Mouse (Mus musculus) forebrain, embryonic 13.5 days (tissue): ENCODE measurements around the gene Dffa. TPM values are rescaled to one million over a fixed set of nuclear protein-coding genes. Genes with fewer than 3 reads are reported as not detected.
"Not testable (repeated sequence)": the region's sequence is repeated elsewhere in the genome, so short reads cannot be mapped to it uniquely, and the experiment has no call there.

Experiments
- ATAC-seq: fragments of 200-750 bp; cut with Nextera tagmentation; 2 replicates; pipeline ENCODE4 v1.8.0; 2017
- H3K27ac ChIP-seq: fragments of 300-500 bp; sonication (generic); 2 replicates; pipeline ENCODE4 v1.5.1; 2015; ENCODE audit warnings: inconsistent platforms, mild to moderate bottlenecking, moderate library complexity
- H3K27me3 ChIP-seq: fragments of 300-500 bp; sonication (generic); 2 replicates; pipeline ENCODE4 v1.6.1; 2015; ENCODE audit warnings: mild to moderate bottlenecking, inconsistent platforms
- H3K36me3 ChIP-seq: fragments of 300-500 bp; sonication (generic); 2 replicates; pipeline ENCODE4 v1.6.1; 2015; ENCODE audit warnings: mild to moderate bottlenecking, inconsistent platforms; ENCODE audit not compliant: poor library complexity, severe bottlenecking
- H3K4me1 ChIP-seq: fragments of 300-500 bp; sonication (generic); 2 replicates; pipeline ENCODE4 v1.6.1; 2015; ENCODE audit warnings: inconsistent platforms
- H3K4me2 ChIP-seq: fragments of 300-500 bp; sonication (generic); 2 replicates; pipeline ENCODE4 v1.6.1; 2015; ENCODE audit warnings: inconsistent platforms, mild to moderate bottlenecking, moderate library complexity
- H3K4me3 ChIP-seq: fragments of 300-500 bp; sonication (generic); 2 replicates; pipeline ENCODE4 v1.5.1; 2015; ENCODE audit warnings: mild to moderate bottlenecking, inconsistent platforms
- H3K9ac ChIP-seq: fragments of 300-500 bp; sonication (generic); 2 replicates; pipeline ENCODE4 v1.6.1; 2015; ENCODE audit warnings: mild to moderate bottlenecking, inconsistent platforms
- H3K9me3 ChIP-seq: fragments of 300-500 bp; sonication (generic); replicated peaks from 2 replicates; pipeline ENCODE4 v1.6.1; 2016; ENCODE audit warnings: inconsistent platforms
- WGBS: fragments of 180-500 bp; shearing (Covaris S2); methylation state at CpG from one replicate; pipeline ENCODE4 v1.1.7; 2015; 5-methylcytosine and 5-hydroxymethylcytosine counted together
- polyA plus RNA-seq: library from polyadenylated mRNA; unstranded; fragments of >200 nt; fragmentation: Nextera tagmentation; extraction: Ambion mirVana; gene quantifications from 2 replicates; pipeline ENCODE4 v1.2.1, GENCODE M21; 2015

Gene Dffa
- polyA plus RNA-seq, 1 experiment from 2014 or later: 24.4 TPM

- Histone ChIP-seq H3K27ac (no peak overlapping the region), H3K4me1 (no peaks in the 10 kb centered on the region), H3K9me3 (no peaks in the 10 kb centered on the region; the same call in 1 of the 2 replicates), H3K4me3 (no peak overlapping the region), H3K27me3 (no peaks in the 10 kb centered on the region), H3K4me2 (no peak overlapping the region), H3K36me3 (peaks cover 99% of the 10 kb centered on the region), H3K9ac (no peak overlapping the region)
- WGBS: 98% methylated on average over 7 of the region's 7 CpGs
- ATAC-seq: no peak
Measured at GRCm38 (mm10) chr4:149154859-149155258, 50.9 kb downstream of the Dffa start.

DNA sequence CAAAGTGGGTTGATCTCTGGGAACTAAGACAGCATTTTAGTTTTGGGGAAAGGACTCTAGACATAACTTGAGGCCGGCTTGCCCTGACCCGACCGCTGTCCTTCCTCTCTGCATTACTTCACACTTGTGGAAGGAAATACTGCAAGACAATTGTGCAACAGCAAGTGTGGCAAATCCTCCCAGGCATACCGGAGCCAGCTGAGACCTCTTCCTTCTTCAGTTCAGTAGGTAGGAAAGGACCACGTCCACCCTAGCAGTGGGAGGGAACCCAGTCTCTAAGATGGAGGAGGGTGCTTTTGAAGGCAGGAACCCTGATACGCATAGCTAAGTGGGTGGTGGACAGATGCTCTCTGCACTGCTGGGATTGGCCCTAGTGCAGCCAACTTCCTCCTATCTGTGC lies 51.8 kb downstream of the Dffa start:
- H3K27ac ChIP-seq: no peak overlapping the region
- H3K4me2 ChIP-seq: no peak overlapping the region
- no peaks in the 10 kb centered on the region; the same call in 1 of the 2 replicates for H3K9me3 ChIP-seq
- WGBS: 93% methylated on average over 6 of the region's 6 CpGs
- no peak for ATAC-seq
- no peaks in the 10 kb centered on the region for H3K27me3 ChIP-seq
- H3K36me3 ChIP-seq: peaks cover 99% of the 10 kb centered on the region
- H3K9ac ChIP-seq: no peak overlapping the region
- no peaks in the 10 kb centered on the region for H3K4me1 ChIP-seq
- no peak overlapping the region for H3K4me3 ChIP-seq

DNA sequence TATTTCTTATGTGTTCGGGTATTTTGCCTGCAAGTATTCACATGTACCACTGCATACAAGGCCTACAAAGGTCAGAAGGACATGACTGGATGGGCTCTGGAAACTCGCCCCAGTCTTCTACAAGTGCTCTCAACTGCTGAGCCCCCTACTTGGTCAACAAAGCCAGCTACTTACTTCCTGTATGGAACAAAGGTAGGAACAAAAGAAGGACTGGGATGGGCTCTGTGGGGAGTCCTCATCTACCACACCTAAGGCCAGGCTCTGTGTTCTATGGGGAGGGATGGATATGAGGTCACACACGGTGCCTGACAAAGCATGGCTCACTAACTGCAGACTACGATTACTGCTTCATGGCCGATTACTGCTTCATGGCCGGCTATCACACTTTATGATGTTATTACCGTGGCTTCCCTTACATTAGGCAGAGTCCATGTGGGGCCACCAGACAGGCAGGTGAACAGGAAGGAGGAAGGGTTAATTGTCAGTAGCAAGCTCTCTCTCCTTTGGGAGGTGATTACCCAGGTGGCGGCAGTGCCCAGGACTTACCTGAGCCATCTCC lies 53.5 kb downstream of the Dffa start:
- Histone ChIP-seq H3K4me2 (no peak overlapping the region), H3K9ac (no peak overlapping the region), H3K27ac (no peak overlapping the region), H3K4me1 (no peaks in the 10 kb centered on the region), H3K4me3 (no peak overlapping the region), H3K36me3 (peaks cover 100% of the 10 kb centered on the region), H3K27me3 (no peaks in the 10 kb centered on the region), H3K9me3 (no peaks in the 10 kb centered on the region; the same call in 1 of the 2 replicates)
- ATAC-seq: no peak
- WGBS: 89% methylated on average over 8 of the region's 8 CpGs

GRCm38 (mm10) chr4:149159203-149159602 lies 55.3 kb downstream of the Dffa start:
- no peak for ATAC-seq
- H3K36me3 ChIP-seq: peaks cover 90% of the 10 kb centered on the region
- 0 out of 2 replicates have a peak, but pooled peaks cover 3% of the 10 kb centered on the region for H3K4me1 ChIP-seq
- H3K4me2 ChIP-seq: no peak overlapping the region
- H3K27ac ChIP-seq: no peak overlapping the region
- no peak overlapping the region for H3K9ac ChIP-seq
- no peaks in the 10 kb centered on the region; the same call in 1 of the 2 replicates for H3K9me3 ChIP-seq
- WGBS: 93% methylated on average over 2 of the region's 2 CpGs
- no peaks in the 10 kb centered on the region for H3K27me3 ChIP-seq
- H3K4me3 ChIP-seq: no peak overlapping the region

GRCm38 (mm10) chr4:149159891-149160290 lies 55.9 kb downstream of the Dffa start:
- 91% methylated on average over 13 of the region's 13 CpGs for WGBS
- Histone ChIP-seq H3K4me2 (no peak overlapping the region), H3K4me1 (0 out of 2 replicates have a peak, but pooled peaks cover 3% of the 10 kb centered on the region), H3K36me3 (peaks cover 90% of the 10 kb centered on the region), H3K27me3 (no peaks in the 10 kb centered on the region), H3K4me3 (no peak overlapping the region), H3K9me3 (no peaks in the 10 kb centered on the region; the same call in 1 of the 2 replicates), H3K9ac (no peak overlapping the region), H3K27ac (no peak overlapping the region)
- ATAC-seq: no peak

- no peaks in the 10 kb centered on the region for H3K9me3 ChIP-seq
- no peak overlapping the region for H3K9ac ChIP-seq
- ATAC-seq: no peak
- no peaks in the 10 kb centered on the region for H3K27me3 ChIP-seq
- no peak overlapping the region for H3K4me2 ChIP-seq
- peaks cover 15% of the 10 kb centered on the region for H3K4me1 ChIP-seq
- no peak overlapping the region for H3K4me3 ChIP-seq
- H3K27ac ChIP-seq: no peak overlapping the region
- H3K36me3 ChIP-seq: peaks cover 78% of the 10 kb centered on the region
- 96% methylated on average over 6 of the region's 6 CpGs for WGBS
Measured at GRCm38 (mm10) chr4:149161166-149161565, 57.2 kb downstream of the Dffa start.

DNA sequence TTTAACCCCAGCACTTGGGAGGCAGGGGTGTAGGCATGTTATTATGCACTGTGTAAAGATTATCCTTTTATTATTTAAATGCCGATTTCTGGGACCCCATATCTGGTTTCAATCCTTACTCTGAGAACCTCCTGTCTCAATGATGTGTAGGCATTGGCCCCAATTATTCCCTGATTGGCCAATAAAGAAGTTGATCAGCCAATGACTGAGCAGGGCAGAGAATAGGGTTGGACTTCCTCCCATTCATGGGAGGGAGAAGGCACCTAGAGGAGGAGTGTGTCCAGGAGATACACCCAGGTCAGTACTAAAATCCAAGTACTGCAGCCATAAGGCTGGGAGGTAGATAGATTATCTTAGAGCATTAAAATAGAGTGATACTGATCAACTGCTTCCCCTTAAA lies 59.2 kb downstream of the Dffa start:
- ATAC-seq: no peak
- no peak overlapping the region for H3K4me2 ChIP-seq
- no peak overlapping the region for H3K9ac ChIP-seq
- 47% methylated on average over 1 of the region's 1 CpGs for WGBS
- peaks cover 57% of the 10 kb centered on the region for H3K36me3 ChIP-seq
- H3K4me1 ChIP-seq: peaks cover 19% of the 10 kb centered on the region
- no peaks in the 10 kb centered on the region for H3K27me3 ChIP-seq
- no peaks in the 10 kb centered on the region for H3K9me3 ChIP-seq
- H3K4me3 ChIP-seq: no peak overlapping the region
- no peak overlapping the region for H3K27ac ChIP-seq

- Histone ChIP-seq H3K4me1 (peaks cover 19% of the 10 kb centered on the region), H3K9ac (no peak overlapping the region), H3K27me3 (no peaks in the 10 kb centered on the region), H3K36me3 (peaks cover 48% of the 10 kb centered on the region), H3K27ac (no peak overlapping the region), H3K4me3 (no peak overlapping the region), H3K9me3 (no peaks in the 10 kb centered on the region), H3K4me2 (no peak overlapping the region)
- ATAC-seq: no peak
- 65% methylated on average over 5 of the region's 5 CpGs for WGBS
Measured at GRCm38 (mm10) chr4:149164150-149164549, 60.2 kb downstream of the Dffa start.

- H3K4me1 ChIP-seq: peaks cover 19% of the 10 kb centered on the region
- peak within 1 kb of the TSS; percentile 70 for H3K4me2 ChIP-seq
- peaks cover 25% of the 10 kb centered on the region for H3K36me3 ChIP-seq
- no peaks in the 10 kb centered on the region for H3K9me3 ChIP-seq
- H3K9ac ChIP-seq: peak within 1 kb of the TSS; percentile 82
- under 1% methylated on average over 58 of the region's 59 CpGs for WGBS
- H3K27me3 ChIP-seq: no peaks in the 10 kb centered on the region
- peak within 1 kb of the TSS; percentile 51 for H3K27ac ChIP-seq
- peak within 1 kb of the TSS; percentile 77 for H3K4me3 ChIP-seq
- peak; percentile 100 for ATAC-seq
Measured at GRCm38 (mm10) chr4:149166215-149166946, 62.4 kb downstream of the Dffa start, which contains the start of gene Pgd. Pgd (minus strand) TSS chr4:149166771.

DNA sequence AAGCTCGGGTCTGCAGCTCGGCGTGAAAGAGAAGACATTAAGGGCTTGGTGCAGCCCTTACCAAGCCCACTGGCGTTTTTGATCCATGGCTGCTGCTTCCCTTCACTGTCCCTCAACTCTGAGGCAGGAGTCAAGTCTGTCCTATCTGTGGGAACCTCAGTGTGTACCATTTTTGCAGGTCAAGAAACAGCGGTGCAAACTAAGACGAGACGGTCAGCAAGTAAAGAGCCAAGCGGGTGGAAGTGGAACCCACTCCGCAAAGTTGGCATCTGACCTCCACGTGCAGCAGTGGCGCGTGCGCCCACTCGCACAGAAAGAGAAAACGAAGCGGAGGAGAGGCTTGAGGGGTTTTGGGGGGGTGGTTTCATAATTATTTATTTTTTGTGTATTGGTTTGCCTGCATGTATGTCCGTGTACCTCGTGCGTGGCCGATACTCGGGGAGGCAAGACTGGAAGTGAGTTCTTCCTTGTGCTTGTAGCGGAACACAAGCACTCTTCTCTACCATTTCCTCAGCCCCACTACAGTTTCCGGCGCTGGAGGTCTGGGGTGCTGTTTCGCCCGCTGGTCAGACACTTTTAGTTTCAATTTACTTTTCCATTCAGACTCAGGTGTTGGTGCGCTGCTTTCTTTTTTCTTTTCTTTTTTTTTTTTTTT lies 63.1 kb downstream of the Dffa start:
- peak overlapping the region; percentile 77 for H3K4me3 ChIP-seq
- peaks cover 19% of the 10 kb centered on the region for H3K4me1 ChIP-seq
- H3K27ac ChIP-seq: peak overlapping the region; percentile 51
- WGBS: 2% methylated on average over 27 of the region's 27 CpGs
- peaks cover 18% of the 10 kb centered on the region; the same call in 1 of the 2 replicates for H3K36me3 ChIP-seq
- no peaks in the 10 kb centered on the region for H3K9me3 ChIP-seq
- peak overlapping the region; percentile 65 for H3K9ac ChIP-seq
- H3K27me3 ChIP-seq: no peaks in the 10 kb centered on the region
- H3K4me2 ChIP-seq: peak overlapping the region; percentile 70
- no peak; the same call in 1 of the 2 replicates for ATAC-seq

- peak overlapping the region; percentile 70; the same call in 1 of the 2 replicates for H3K4me2 ChIP-seq
- 80% methylated on average over 2 of the region's 2 CpGs for WGBS
- H3K9ac ChIP-seq: no peak overlapping the region
- H3K9me3 ChIP-seq: no peaks in the 10 kb centered on the region
- peaks cover 19% of the 10 kb centered on the region for H3K4me1 ChIP-seq
- H3K36me3 ChIP-seq: peaks cover 9% of the 10 kb centered on the region; the same call in 1 of the 2 replicates
- ATAC-seq: no peak
- no peak overlapping the region for H3K27ac ChIP-seq
- no peak overlapping the region for H3K4me3 ChIP-seq
- no peaks in the 10 kb centered on the region for H3K27me3 ChIP-seq
Measured at GRCm38 (mm10) chr4:149168016-149168415, 64.1 kb downstream of the Dffa start.

DNA sequence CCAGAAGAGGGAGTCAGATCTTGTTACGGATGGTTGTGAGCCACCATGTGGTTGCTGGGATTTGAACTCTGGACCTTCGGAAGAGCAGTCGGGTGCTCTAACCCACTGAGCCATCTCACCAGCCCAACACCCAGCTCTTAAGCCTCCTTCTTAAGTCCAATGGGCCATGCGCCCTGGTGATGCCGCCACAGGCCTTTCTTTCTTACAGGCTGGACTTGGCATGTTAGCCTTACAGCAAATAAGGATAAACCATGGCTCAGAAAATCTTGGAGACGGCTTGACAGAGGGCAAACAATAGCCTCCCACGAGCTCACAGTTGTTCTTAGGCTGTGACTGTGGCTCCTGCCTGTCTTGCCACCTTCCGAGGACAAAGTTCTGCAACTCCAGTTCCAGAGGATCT lies 66.0 kb downstream of the Dffa start:
- ATAC-seq, H3K4me2 ChIP-seq, H3K36me3 ChIP-seq, H3K4me3 ChIP-seq, H3K9me3 ChIP-seq, H3K9ac ChIP-seq, H3K27ac ChIP-seq, H3K27me3 ChIP-seq: not testable (repeated sequence)
- H3K4me1 ChIP-seq: peaks cover 19% of the 10 kb centered on the region
- WGBS: 69% methylated on average over 7 of the region's 8 CpGs
